Comparison of ENCODE assay signal across 8 mouse cellular contexts in genomic region chr5:123350386-123350785, GRCm38 (mm10). TPM values are rescaled to one million over a fixed set of nuclear protein-coding genes. Genes with fewer than 3 reads are reported as not detected.
DNase-seq lines count a peak whose midpoint lies in the region; ATAC-seq and TF ChIP-seq lines count a peak whose summit lies in the region.

No protein-coding gene starts in this region.

- no peak for TF ChIP-seq EP300 in stomach, postnatal 0 days (optimal IDR thresholded peaks at IDR 0.05)

- H3K36me3 ChIP-seq in stomach, postnatal 0 days (ENCODE audit: control insufficient read depth, insufficient read depth, low read length), result no peaks in the 10 kb centered on the region
- H3K36me3 ChIP-seq in midbrain, embryonic 15.5 days (replicated peaks), result 0 out of 2 replicates have a peak, but pooled peaks cover 3% of the 10 kb centered on the region

- no peak overlapping the region for H3K4me3 ChIP-seq in stomach, postnatal 0 days (ENCODE audit: low read depth, low read length)
- H3K4me3 ChIP-seq in midbrain, embryonic 15.5 days, result no peak overlapping the region

- ATAC-seq in stomach, postnatal 0 days (ENCODE audit: low FRiP score, low TSS enrichment), result no peak
- ATAC-seq in midbrain, embryonic 15.5 days (replicated peaks), result no peak

- no peaks in the 10 kb centered on the region for H3K9me3 ChIP-seq in stomach, postnatal 0 days (ENCODE audit: control insufficient read depth, low read length)
- H3K9me3 ChIP-seq in midbrain, embryonic 15.5 days, result no peaks in the 10 kb centered on the region

- H3K9ac ChIP-seq in stomach, postnatal 0 days (ENCODE audit: low read length), result no peak overlapping the region
- no peak overlapping the region for H3K9ac ChIP-seq in midbrain, embryonic 15.5 days

- intact Hi-C loops in heart, postnatal 25 days (cut with DNase I), result no loop called here

- H3K4me2 ChIP-seq in stomach, postnatal 0 days (replicated peaks; ENCODE audit: low read depth), result no peak overlapping the region
- no peak overlapping the region for H3K4me2 ChIP-seq in midbrain, embryonic 15.5 days

- peak; percentile 56 for TF ChIP-seq CTCF in stomach, postnatal 0 days (IDR thresholded peaks at IDR 0.05; ENCODE audit: low read depth)

- no peak overlapping the region for H3K27ac ChIP-seq in stomach, postnatal 0 days (replicated peaks)
- no peak overlapping the region for H3K27ac ChIP-seq in midbrain, embryonic 15.5 days

- DNase-seq in heart, adult 11 months, result peak; percentile 92
- DNase-seq in heart, postnatal 25 days (ENCODE audit: low spot score), result no peak
- DNase-seq in 416B (ENCODE audit: low read depth), result peak; percentile 29
- peak; percentile 19 for DNase-seq in adipocyte (ENCODE audit: low spot score)
- peak; percentile 65 to 80 for DNase-seq in kidney, postnatal 25 days
- peak; percentile 29 for DNase-seq in stomach, postnatal 0 days (ENCODE audit: low spot score)
- DNase-seq in right cerebral cortex, postnatal 4 days, result no peak

- H3K27me3 ChIP-seq in stomach, postnatal 0 days (ENCODE audit: control insufficient read depth, insufficient read depth, low read length), result no peaks in the 10 kb centered on the region
- no peaks in the 10 kb centered on the region for H3K27me3 ChIP-seq in midbrain, embryonic 15.5 days (replicated peaks)

- 57% methylated on average over 10 of the region's 10 CpGs for WGBS in stomach, postnatal 0 days
- WGBS in midbrain, embryonic 15.5 days, result 72% methylated on average over 10 of the region's 10 CpGs

- 0 out of 2 replicates have a peak, but pooled peaks cover 2% of the 10 kb centered on the region for H3K4me1 ChIP-seq in stomach, postnatal 0 days (replicated peaks; ENCODE audit: control insufficient read depth, insufficient read depth)
- peaks cover 39% of the 10 kb centered on the region for H3K4me1 ChIP-seq in midbrain, embryonic 15.5 days

RNA-seq across cellular contexts. Expression of gene Bcl7a, which starts 6.8 kb away (rescaled TPM):
- 1 to 10 TPM; 8.6 to 9.5 TPM for total RNA-seq in heart, postnatal 25 days (2021)
- polyA plus RNA-seq in stomach, postnatal 0 days (2015; fragmentation: Nextera tagmentation; extraction: Ambion mirVana), result 5.9 and 6.4 TPM in 2 replicates
- 35.9 and 39.6 TPM in 2 replicates for polyA plus RNA-seq in midbrain, embryonic 15.5 days (2015; fragmentation: Nextera tagmentation; extraction: Ambion mirVana)

RNA-seq across cellular contexts. Expression of gene Mlxip, which starts 44.2 kb away (rescaled TPM):
- total RNA-seq in heart, postnatal 25 days (2021), result 10 to 100 TPM; 23.0 to 25.7 TPM
- 10.5 and 13.2 TPM in 2 replicates for polyA plus RNA-seq in stomach, postnatal 0 days (2015; fragmentation: Nextera tagmentation; extraction: Ambion mirVana)
- 18.6 and 21.1 TPM in 2 replicates for polyA plus RNA-seq in midbrain, embryonic 15.5 days (2015; fragmentation: Nextera tagmentation; extraction: Ambion mirVana)

Comparison
In these comparisons a context has a peak if more than half of its experiments do, and no peak if none do; other contexts are left out.
1. DNase-seq: peak in heart, adult 11 months (single experiment), 416B (single experiment), adipocyte (single experiment), kidney, postnatal 25 days (2 of 2) and stomach, postnatal 0 days (single experiment); none in heart, postnatal 25 days (single experiment) and right cerebral cortex, postnatal 4 days (single experiment).